Mouse (Mus musculus) C2C12 (cell line): Measurements from ENCODE around the gene Ttll8.

Experiments used
- CEBPB ChIP-seq: IDR thresholded peaks from one replicate; pipeline ENCODE4 v1.6.1; 2011; ENCODE audit warnings: low read depth, mild to moderate bottlenecking, control low read depth, moderate library complexity
- CTCF ChIP-seq: IDR thresholded peaks from one replicate; pipeline ENCODE4 v1.5.1; 2011; ENCODE audit not compliant: control insufficient read depth, insufficient read depth, insufficient read length
- MAX ChIP-seq: IDR thresholded peaks from one replicate; pipeline ENCODE4 v1.6.1; 2011; ENCODE audit warnings: mild to moderate bottlenecking, control low read depth
- MYOD1 ChIP-seq: IDR thresholded peaks from one replicate; pipeline ENCODE4 v1.6.1; 2011; ENCODE audit warnings: low read depth; ENCODE audit not compliant: control insufficient read depth, insufficient read length
- MYOG ChIP-seq: IDR thresholded peaks from one replicate; pipeline ENCODE4 v1.6.1; 2011; ENCODE audit not compliant: control insufficient read depth, insufficient read length; ENCODE audit errors: extremely low read depth
- USF1 ChIP-seq: IDR thresholded peaks from one replicate; pipeline ENCODE4 v1.6.1; 2011; ENCODE audit warnings: low read depth, mild to moderate bottlenecking, control low read depth, moderate library complexity

DNA sequence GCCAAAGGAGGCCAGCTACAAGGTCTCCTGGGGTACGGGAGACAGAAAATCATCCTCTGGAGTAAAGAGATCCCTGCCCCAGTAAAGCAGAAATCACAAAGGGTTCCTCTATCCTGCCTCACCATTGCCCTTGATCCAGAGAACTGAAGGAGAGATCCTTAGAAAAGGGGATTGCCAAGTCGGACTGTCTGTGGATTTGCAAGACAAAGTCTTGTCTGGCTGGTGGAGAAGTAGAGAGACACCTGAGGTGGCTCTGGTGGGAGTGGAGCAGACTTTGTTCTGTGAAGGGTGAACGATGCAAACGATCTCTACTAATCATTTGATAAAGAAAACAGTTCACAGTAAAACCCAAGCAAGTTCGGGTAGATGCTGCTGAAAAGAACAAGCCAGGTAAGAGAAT is 61.3 kb downstream of the Ttll8 start:
- no peak for TF ChIP-seq MYOG
- TF ChIP-seq MAX: no peak
- TF ChIP-seq CTCF: no peak
- TF ChIP-seq CEBPB: no peak
- no peak for TF ChIP-seq MYOD1
- no peak for TF ChIP-seq USF1
